21 mouse cellular contexts compared by ENCODE assay signal in the genomic region with DNA sequence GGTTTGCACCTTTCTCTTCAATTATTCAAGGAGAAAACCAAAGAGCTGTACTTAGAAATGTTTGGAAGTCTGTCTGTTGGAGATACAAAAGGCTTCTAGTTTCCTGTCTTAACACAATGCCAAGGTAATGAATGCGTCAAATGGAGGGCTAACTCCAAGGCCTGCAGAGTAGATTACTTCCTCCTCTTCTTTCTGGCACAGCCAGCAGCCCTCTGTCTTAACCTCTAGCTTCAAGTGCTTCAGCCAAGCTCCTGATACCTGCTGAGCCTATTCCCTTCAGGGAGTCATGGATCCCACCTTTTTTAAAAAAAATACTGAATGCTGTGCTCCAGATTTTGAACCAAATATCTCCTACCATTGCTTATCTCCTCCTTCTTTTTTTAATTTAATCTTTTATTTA. TPM values are rescaled to one million over a fixed set of nuclear protein-coding genes. Genes with fewer than 3 reads are reported as not detected.
DNase-seq lines count a peak whose midpoint lies in the region; ATAC-seq and TF ChIP-seq lines count a peak whose summit lies in the region.
"Had no signal": no experiment of that assay in that cellular context is flagged by ENCODE, and none has a peak within 500 bp of the region (broad histone marks: within the 10 kb centered on the region; RNA-seq: fewer than 3 reads in every experiment).

No protein-coding gene starts in this region.

- DNase-seq in stomach, postnatal 0 days (ENCODE audit: low spot score): no peak
- no peak for DNase-seq in thymus, adult 18-20 months
- DNase-seq: adrenal gland, adult 2 months; adrenal gland, adult 8-10 months; adrenal gland, postnatal 10 days; adrenal gland, postnatal 14 days; adrenal gland, postnatal 25 days; adrenal gland, postnatal 36 days; B cell, adult 2 months; cerebellum, adult 11 months; cerebellum, adult 11-12 months; cerebellum, adult 18-20 months had no signal

- TF ChIP-seq EP300 in stomach, postnatal 0 days (optimal IDR thresholded peaks at IDR 0.05): no peak

- H3K36me3 ChIP-seq in intestine, embryonic 15.5 days: no peaks in the 10 kb centered on the region
- peaks cover 17% of the 10 kb centered on the region; the same call in 1 of the 2 replicates for H3K36me3 ChIP-seq in intestine, postnatal 0 days (ENCODE audit: control insufficient read depth, insufficient read depth)
- no peaks in the 10 kb centered on the region for H3K36me3 ChIP-seq in stomach, embryonic 16.5 days (ENCODE audit: control insufficient read depth, insufficient read depth, low read length)
- no peaks in the 10 kb centered on the region for H3K36me3 ChIP-seq in stomach, postnatal 0 days (ENCODE audit: control insufficient read depth, insufficient read depth, low read length)
- H3K36me3 ChIP-seq in intestine, embryonic 16.5 days (ENCODE audit: control insufficient read depth, insufficient read depth, low read length): no peaks in the 10 kb centered on the region
- H3K36me3 ChIP-seq: G1E had no signal

- H3K4me2 ChIP-seq in intestine, embryonic 15.5 days (replicated peaks): no peak overlapping the region
- no peak overlapping the region for H3K4me2 ChIP-seq in intestine, postnatal 0 days (replicated peaks; ENCODE audit: low read depth)
- no peak overlapping the region for H3K4me2 ChIP-seq in stomach, embryonic 16.5 days (ENCODE audit: low read depth, low read length)
- H3K4me2 ChIP-seq in stomach, postnatal 0 days (replicated peaks; ENCODE audit: low read depth): no peak overlapping the region
- no peak overlapping the region for H3K4me2 ChIP-seq in intestine, embryonic 16.5 days (ENCODE audit: low read depth, low read length)

- no peaks in the 10 kb centered on the region for H3K9me3 ChIP-seq in intestine, embryonic 15.5 days
- no peaks in the 10 kb centered on the region for H3K9me3 ChIP-seq in intestine, postnatal 0 days (ENCODE audit: control insufficient read depth)
- no peaks in the 10 kb centered on the region for H3K9me3 ChIP-seq in stomach, embryonic 16.5 days (replicated peaks; ENCODE audit: control insufficient read depth, low read length)
- H3K9me3 ChIP-seq in stomach, postnatal 0 days (ENCODE audit: control insufficient read depth, low read length): no peaks in the 10 kb centered on the region
- no peaks in the 10 kb centered on the region for H3K9me3 ChIP-seq in intestine, embryonic 16.5 days (ENCODE audit: control insufficient read depth, low read length)

- peak; percentile 61; the same call in 1 of the 2 replicates for ATAC-seq in intestine, embryonic 15.5 days
- no peak for ATAC-seq in intestine, postnatal 0 days
- ATAC-seq in stomach, embryonic 16.5 days (ENCODE audit: insufficient read depth, low FRiP score): peak; percentile 47; the same call in 1 of the 2 replicates
- no peak for ATAC-seq in stomach, postnatal 0 days (ENCODE audit: low FRiP score, low TSS enrichment)
- ATAC-seq in intestine, embryonic 16.5 days: peak; percentile 88
- ATAC-seq: activated CD4-positive, CD25-positive, alpha-beta regulatory T cell, adult 4 months; CD4-positive, CD25-positive, alpha-beta regulatory T cell, adult 4 months; Patski had no signal

- TF ChIP-seq CTCF in intestine, postnatal 0 days (IDR thresholded peaks at IDR 0.05; ENCODE audit: low read depth): no peak
- no peak for TF ChIP-seq CTCF in stomach, postnatal 0 days (IDR thresholded peaks at IDR 0.05; ENCODE audit: low read depth)

- H3K4me1 ChIP-seq in intestine, embryonic 15.5 days (replicated peaks): no peaks in the 10 kb centered on the region
- no peaks in the 10 kb centered on the region for H3K4me1 ChIP-seq in intestine, postnatal 0 days (replicated peaks; ENCODE audit: control insufficient read depth, insufficient read depth, low read length)
- no peaks in the 10 kb centered on the region for H3K4me1 ChIP-seq in stomach, embryonic 16.5 days (ENCODE audit: control insufficient read depth, insufficient read depth, low read length)
- H3K4me1 ChIP-seq in stomach, postnatal 0 days (replicated peaks; ENCODE audit: control insufficient read depth, insufficient read depth): no peaks in the 10 kb centered on the region
- H3K4me1 ChIP-seq in intestine, embryonic 16.5 days (ENCODE audit: control insufficient read depth, insufficient read depth, low read length): no peaks in the 10 kb centered on the region

- WGBS in intestine, embryonic 15.5 days: 82% methylated on average over 1 of the region's 1 CpGs
- 35% methylated on average over 1 of the region's 1 CpGs for WGBS in intestine, postnatal 0 days
- WGBS in stomach, embryonic 16.5 days: 89% methylated on average over 1 of the region's 1 CpGs
- 78% methylated on average over 1 of the region's 1 CpGs for WGBS in stomach, postnatal 0 days
- WGBS in intestine, embryonic 16.5 days: 75% methylated on average over 1 of the region's 1 CpGs

- H3K9ac ChIP-seq in intestine, embryonic 15.5 days: no peak overlapping the region
- no peak overlapping the region for H3K9ac ChIP-seq in intestine, postnatal 0 days (ENCODE audit: low read depth, low read length)
- H3K9ac ChIP-seq in stomach, embryonic 16.5 days (ENCODE audit: low read length): no peak overlapping the region
- no peak overlapping the region for H3K9ac ChIP-seq in stomach, postnatal 0 days (ENCODE audit: low read length)
- no peak overlapping the region for H3K9ac ChIP-seq in intestine, embryonic 16.5 days (ENCODE audit: low read depth, low read length)

- H3K4me3 ChIP-seq in intestine, embryonic 15.5 days (replicated peaks): no peak overlapping the region
- no peak overlapping the region for H3K4me3 ChIP-seq in intestine, postnatal 0 days (ENCODE audit: low read depth, low read length)
- H3K4me3 ChIP-seq in stomach, embryonic 16.5 days (replicated peaks; ENCODE audit: low read length): no peak overlapping the region
- H3K4me3 ChIP-seq in stomach, postnatal 0 days (ENCODE audit: low read depth, low read length): no peak overlapping the region
- no peak overlapping the region for H3K4me3 ChIP-seq in intestine, embryonic 16.5 days (ENCODE audit: low read length)

- H3K27ac ChIP-seq in intestine, embryonic 15.5 days: no peak overlapping the region
- H3K27ac ChIP-seq in intestine, postnatal 0 days (ENCODE audit: low read depth, low read length): no peak overlapping the region
- H3K27ac ChIP-seq in stomach, embryonic 16.5 days (ENCODE audit: low read length): no peak overlapping the region
- no peak overlapping the region for H3K27ac ChIP-seq in stomach, postnatal 0 days (replicated peaks)
- H3K27ac ChIP-seq in intestine, embryonic 16.5 days (ENCODE audit: low read length): no peak overlapping the region

- no peaks in the 10 kb centered on the region for H3K27me3 ChIP-seq in intestine, embryonic 15.5 days (replicated peaks)
- H3K27me3 ChIP-seq in intestine, postnatal 0 days (replicated peaks; ENCODE audit: control insufficient read depth, insufficient read depth, low read length): no peaks in the 10 kb centered on the region
- H3K27me3 ChIP-seq in stomach, embryonic 16.5 days (ENCODE audit: control insufficient read depth, insufficient read depth, low read length): no peaks in the 10 kb centered on the region
- no peaks in the 10 kb centered on the region for H3K27me3 ChIP-seq in stomach, postnatal 0 days (ENCODE audit: control insufficient read depth, insufficient read depth, low read length)
- no peaks in the 10 kb centered on the region for H3K27me3 ChIP-seq in intestine, embryonic 16.5 days (replicated peaks; ENCODE audit: control insufficient read depth, insufficient read depth, low read length)
- H3K27me3 ChIP-seq: CH12.LX, Patski had no signal

RNA-seq across cellular contexts. Expression of a gene that starts 51.1 kb away (rescaled TPM):
- polyA plus RNA-seq in intestine, embryonic 15.5 days (2015; fragmentation: Nextera tagmentation; extraction: Ambion mirVana): 75.0 and 81.1 TPM in 2 replicates
- polyA plus RNA-seq in intestine, postnatal 0 days (2015; fragmentation: Nextera tagmentation; extraction: Ambion mirVana): 90.1 and 96.5 TPM in 2 replicates
- 33.0 and 37.3 TPM in 2 replicates for polyA plus RNA-seq in stomach, embryonic 16.5 days (2015; fragmentation: Nextera tagmentation; extraction: Ambion mirVana)
- 35.2 and 38.4 TPM in 2 replicates for polyA plus RNA-seq in stomach, postnatal 0 days (2015; fragmentation: Nextera tagmentation; extraction: Ambion mirVana)
- 85.6 and 88.5 TPM in 2 replicates for polyA plus RNA-seq in intestine, embryonic 16.5 days (2015; fragmentation: Nextera tagmentation; extraction: Ambion mirVana)
- polyA plus RNA-seq: activated CD4-positive, CD25-positive, alpha-beta regulatory T cell, adult 4 months; G1E had no signal

Comparison
In these comparisons a context has a peak if more than half of its experiments do, and no peak if none do; other contexts are left out.
1. ATAC-seq: peak in intestine, embryonic 15.5 days (single experiment), stomach, embryonic 16.5 days (single experiment) and intestine, embryonic 16.5 days (single experiment); none in intestine, postnatal 0 days (single experiment) and stomach, postnatal 0 days (single experiment).